Mouse (Mus musculus) macrophage (primary cell): ENCODE measurements around the gene Kif12. TPM values are rescaled to one million over a fixed set of nuclear protein-coding genes. Genes with fewer than 3 reads are reported as not detected.

Source experiments
- H3K27ac ChIP-seq: fragments of 350-480 bp; formaldehyde crosslinking; 2 replicates; pipeline ENCODE4 v1.9.0; 2021
- H3K36me3 ChIP-seq: fragments of 350-480 bp; formaldehyde crosslinking; 2 replicates; pipeline ENCODE4 v1.9.0; 2021; ENCODE audit errors: inconsistent target
- H3K4me3 ChIP-seq: fragments of 350-480 bp; formaldehyde crosslinking; 2 replicates; pipeline ENCODE4 v1.9.0; 2021; ENCODE audit errors: inconsistent target
- H3K79me2 ChIP-seq: fragments of 350-480 bp; formaldehyde crosslinking; 2 replicates; pipeline ENCODE4 v1.9.0; 2021; ENCODE audit errors: inconsistent target
- WGBS: methylation state at CpG from one replicate; pipeline ENCODE4 v1.1.7; 2026; ENCODE audit warnings: inconsistent platforms; ENCODE audit not compliant: missing documents; 5-methylcytosine and 5-hydroxymethylcytosine counted together
- polyA plus RNA-seq: library from polyadenylated mRNA; stranded (reverse); fragments of 250-400 nt; gene quantifications from 3 replicates; pipeline ENCODE4 v1.2.4, GENCODE M21; 2018; ENCODE audit warnings: inconsistent platforms

Kif12 gene
- polyA plus RNA-seq, 1 experiment from 2014 or later: not detected

DNA sequence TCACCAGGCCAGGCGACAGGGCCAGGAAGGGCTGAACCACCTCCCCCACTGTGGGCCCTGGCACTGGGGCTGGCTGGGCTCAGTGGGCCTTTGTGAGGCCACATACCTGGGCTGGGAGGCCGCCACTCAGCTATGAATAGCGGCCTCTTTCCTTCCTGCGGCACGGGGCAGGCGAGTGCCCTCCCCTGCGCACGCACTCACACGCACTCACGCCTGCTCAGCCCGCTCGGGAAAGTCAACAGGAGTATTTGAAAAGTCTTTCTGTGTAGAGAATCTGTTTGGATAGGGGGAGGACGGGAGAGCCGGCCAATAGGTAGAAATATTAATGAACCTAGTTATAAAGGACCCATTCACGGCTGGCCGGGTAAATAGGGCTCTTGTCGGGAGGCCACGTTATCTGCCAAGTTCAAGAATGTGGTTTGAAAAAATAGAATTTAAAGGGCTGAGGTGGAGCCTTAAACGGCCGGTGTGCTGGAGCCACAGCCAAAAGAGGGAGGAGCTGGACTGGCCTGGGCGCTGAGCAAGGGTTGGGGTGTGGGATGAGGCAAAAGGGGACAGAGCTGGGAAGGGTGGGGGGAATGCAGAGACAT is 14.4 kb upstream of the Kif12 start:
- WGBS: 50% methylated on average over 21 of the region's 21 CpGs
- Histone ChIP-seq H3K36me3 (no peaks in the 10 kb centered on the region), H3K27ac (no peak overlapping the region), H3K79me2 (no peaks in the 10 kb centered on the region), H3K4me3 (no peak overlapping the region)

DNA sequence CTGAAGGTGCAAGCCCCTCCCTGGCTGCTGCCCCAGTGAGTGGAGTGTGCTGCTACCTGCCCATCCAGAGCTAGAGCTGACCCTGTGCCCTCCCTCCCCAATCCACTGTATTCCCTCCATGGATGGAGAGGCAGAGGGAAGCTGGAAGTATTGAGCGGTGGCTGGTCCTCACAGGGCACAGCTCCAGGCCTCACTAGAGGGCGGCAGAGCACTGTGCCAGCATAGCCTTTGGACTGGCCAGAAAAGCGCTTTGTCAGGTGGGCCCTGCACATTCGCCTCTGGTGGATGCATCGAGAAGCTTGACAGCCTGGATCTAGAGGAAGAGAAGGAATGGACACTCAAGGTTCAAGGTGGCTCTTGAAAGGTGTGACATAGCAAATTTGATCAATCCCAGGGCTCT is 9.6 kb upstream of the Kif12 start:
- H3K27ac ChIP-seq: no peak overlapping the region
- no peak overlapping the region for H3K4me3 ChIP-seq
- WGBS: 6% methylated on average over 5 of the region's 5 CpGs
- no peaks in the 10 kb centered on the region for H3K36me3 ChIP-seq
- H3K79me2 ChIP-seq: no peaks in the 10 kb centered on the region

DNA sequence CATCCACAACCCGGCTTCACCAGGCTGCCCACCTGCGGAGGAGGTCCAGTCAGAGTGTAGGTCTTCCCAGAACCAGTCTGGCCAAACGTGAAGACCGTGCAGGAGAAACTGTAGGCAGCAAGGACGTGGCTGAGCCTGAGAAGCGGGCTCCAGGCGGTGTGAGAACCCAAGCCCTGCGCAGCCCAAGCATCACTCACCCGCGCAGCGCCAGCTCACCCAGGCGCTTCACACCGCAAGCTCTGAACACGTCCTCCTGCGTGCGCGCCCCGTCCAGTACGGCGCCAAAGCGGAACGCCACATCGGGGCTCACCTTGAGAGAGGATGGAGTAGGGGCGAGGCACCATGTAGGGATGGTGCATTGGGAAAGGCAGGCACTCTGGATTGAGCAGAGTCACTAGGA is 809 bp downstream of the Kif12 start:
- Histone ChIP-seq H3K79me2 (no peaks in the 10 kb centered on the region), H3K4me3 (no peak overlapping the region), H3K27ac (no peak overlapping the region), H3K36me3 (no peaks in the 10 kb centered on the region)
- 60% methylated on average over 24 of the region's 24 CpGs for WGBS

DNA sequence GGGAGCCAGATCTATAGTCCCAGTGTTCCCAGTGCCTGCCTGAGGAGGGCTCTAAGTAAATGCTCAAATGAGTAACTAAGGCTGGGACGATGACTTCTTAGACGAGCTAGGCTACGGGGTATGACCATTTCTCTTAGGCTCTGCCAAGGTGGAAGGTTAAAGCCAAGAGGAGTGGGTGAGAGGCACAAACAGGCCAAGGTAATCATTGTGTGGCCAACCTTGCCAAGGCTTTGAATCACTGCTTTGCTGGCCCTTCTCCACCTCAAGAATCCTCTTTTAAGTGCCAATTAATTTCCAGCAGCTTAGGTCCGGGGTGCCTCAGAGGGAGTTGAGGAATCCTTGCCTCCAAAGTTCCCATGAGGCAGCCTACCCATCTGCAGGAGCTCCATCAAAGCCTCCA is 1.9 kb downstream of the Kif12 start:
- H3K36me3 ChIP-seq: no peaks in the 10 kb centered on the region
- H3K79me2 ChIP-seq: no peaks in the 10 kb centered on the region
- 93% methylated on average over 4 of the region's 4 CpGs for WGBS
- no peak overlapping the region for H3K4me3 ChIP-seq
- H3K27ac ChIP-seq: no peak overlapping the region

DNA sequence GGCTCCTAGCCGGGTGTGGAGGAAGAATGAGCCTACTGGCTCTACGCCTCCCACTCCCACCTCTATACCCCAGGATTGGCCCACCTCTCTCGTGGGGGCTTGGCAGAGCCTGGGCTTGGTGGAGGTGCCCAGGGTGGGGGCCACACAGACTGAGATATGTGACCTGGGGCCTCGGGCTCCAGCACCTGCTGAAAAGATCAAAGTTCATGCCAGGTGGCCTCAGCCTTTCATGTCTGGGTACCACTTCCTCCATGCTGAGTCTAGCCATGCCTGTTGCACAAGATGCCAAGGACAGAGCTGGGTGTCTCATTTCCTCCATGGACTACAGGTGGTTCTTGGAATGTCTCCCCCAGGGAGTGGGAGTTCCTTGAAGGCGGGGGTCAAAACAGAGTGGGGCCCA is 5.6 kb downstream of the Kif12 start:
- Histone ChIP-seq H3K27ac (no peak overlapping the region), H3K79me2 (no peaks in the 10 kb centered on the region), H3K36me3 (no peaks in the 10 kb centered on the region), H3K4me3 (no peak overlapping the region)
- 78% methylated on average over 5 of the region's 5 CpGs for WGBS

DNA sequence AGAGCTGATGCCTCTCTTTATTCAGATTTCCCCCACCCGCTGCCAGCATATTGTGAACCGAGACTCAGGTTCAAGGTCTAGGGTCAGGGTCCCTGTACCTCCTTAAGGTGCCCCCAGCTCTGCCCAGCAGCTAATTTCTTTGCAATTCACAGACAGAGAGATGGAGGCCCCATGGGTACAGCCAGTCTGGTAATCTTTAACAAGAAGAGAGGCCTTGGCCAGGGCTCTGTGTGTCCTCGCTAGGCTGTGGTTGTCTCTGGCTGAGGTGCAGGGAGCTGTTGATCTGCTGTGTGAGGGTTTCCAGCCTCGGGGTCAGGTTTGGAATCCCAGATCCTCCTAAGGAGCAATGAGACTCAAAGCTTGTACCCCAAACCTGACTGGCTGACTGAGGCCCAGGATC is 6.3 kb downstream of the Kif12 start:
- Histone ChIP-seq H3K27ac (no peak overlapping the region), H3K36me3 (no peaks in the 10 kb centered on the region), H3K4me3 (no peak overlapping the region), H3K79me2 (no peaks in the 10 kb centered on the region)
- 89% methylated on average over 4 of the region's 4 CpGs for WGBS

DNA sequence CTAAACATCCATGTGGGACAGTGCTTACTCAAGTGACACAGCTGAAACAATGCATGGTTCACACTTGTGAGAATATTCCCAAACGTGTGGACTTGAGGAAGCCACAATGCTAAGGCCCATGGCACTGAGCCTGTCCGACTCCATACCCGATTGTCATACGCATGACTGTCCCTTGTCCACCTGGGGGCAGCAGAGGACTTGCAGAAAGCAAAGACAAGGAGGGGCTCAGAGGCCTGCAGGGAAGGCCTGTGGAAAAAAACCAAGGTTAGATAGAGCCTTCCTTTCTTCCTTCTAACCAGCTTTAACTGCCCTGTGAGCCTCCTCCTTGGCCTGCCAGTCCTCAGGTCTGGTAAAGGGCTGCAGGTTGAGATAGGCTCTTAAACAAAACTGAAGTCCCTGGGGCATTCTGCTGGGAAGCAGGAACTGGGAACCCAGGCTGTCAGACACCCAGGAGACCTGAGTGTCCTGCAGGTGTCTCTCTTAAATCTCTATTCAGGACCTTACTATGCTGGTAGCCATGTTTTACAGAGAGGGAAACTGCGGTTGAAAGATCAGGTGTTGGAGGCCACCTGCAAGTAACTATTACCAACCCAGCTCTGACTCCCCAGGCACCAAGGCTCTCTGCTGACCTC is 12.9 kb downstream of the Kif12 start:
- no peaks in the 10 kb centered on the region for H3K36me3 ChIP-seq
- no peak overlapping the region for H3K4me3 ChIP-seq
- no peaks in the 10 kb centered on the region for H3K79me2 ChIP-seq
- 29% methylated on average over 5 of the region's 5 CpGs for WGBS
- H3K27ac ChIP-seq: no peak overlapping the region

DNA sequence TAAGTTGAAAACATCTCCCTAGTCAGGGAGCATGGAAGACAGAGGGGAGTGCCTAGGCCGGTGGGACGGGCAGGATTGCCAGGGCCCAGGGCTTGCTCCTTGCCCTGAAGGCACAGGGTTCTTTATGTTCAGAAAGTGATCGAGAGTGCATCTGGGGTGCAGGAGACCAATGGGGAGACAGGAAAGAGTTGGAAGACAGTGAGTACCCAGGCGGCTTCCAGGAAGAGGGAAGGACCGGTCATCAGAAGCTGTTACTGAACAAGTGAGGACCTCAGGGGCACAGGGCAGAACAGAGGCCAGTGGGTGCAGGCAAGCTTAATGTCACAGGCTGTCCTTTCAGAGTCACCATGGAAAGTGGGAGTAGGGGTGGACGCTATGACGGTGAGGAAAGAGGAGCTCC is 13.7 kb downstream of the Kif12 start:
- no peak overlapping the region for H3K4me3 ChIP-seq
- no peaks in the 10 kb centered on the region for H3K79me2 ChIP-seq
- H3K36me3 ChIP-seq: no peaks in the 10 kb centered on the region
- no peak overlapping the region for H3K27ac ChIP-seq
- WGBS: 99% methylated on average over 7 of the region's 7 CpGs

DNA sequence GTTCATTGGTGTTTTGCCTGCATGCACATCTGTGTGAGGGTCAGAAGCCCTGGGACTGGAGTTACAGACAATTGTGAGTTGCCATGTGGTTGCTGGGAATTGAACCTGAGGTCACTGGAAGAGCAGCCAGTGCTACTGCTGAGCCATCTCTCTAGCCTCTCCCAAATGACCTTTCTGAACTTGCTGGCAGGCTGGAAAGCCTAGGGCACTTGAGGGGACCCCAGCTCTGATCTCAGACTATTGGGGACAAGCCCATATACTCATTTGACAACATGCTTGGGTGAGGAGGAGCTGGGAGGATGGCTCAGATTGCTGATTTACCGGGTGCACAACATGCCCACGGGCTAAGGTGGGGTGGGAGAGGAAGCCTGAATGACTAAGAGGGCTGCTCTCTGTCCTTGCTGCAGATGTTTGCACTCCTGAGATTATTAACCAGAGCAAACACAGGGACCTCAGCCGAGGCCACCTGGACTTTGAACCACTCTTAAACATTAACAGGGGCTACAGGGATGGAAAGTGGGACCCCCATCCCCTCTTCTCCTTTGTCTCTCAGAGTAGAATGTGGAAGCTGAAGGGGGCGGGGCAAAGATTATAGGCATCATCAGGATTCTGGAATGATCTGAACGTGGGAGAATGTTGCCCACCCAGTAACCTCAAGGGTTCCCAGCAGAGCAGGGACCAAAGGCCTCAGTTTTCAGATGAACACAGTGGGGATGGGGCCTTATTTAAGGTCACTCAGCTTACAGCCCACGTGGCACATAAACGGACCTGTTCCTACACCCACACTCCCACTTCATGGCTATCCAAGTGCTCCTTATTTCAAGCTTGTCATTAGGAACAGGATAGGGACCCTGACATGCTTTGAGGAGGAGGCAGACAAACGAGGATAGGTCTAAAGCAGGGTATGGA is 15.0 kb downstream of the Kif12 start:
- WGBS: 80% methylated on average over 8 of the region's 8 CpGs
- Histone ChIP-seq H3K79me2 (no peaks in the 10 kb centered on the region), H3K36me3 (no peaks in the 10 kb centered on the region), H3K27ac (no peak overlapping the region), H3K4me3 (no peak overlapping the region)

DNA sequence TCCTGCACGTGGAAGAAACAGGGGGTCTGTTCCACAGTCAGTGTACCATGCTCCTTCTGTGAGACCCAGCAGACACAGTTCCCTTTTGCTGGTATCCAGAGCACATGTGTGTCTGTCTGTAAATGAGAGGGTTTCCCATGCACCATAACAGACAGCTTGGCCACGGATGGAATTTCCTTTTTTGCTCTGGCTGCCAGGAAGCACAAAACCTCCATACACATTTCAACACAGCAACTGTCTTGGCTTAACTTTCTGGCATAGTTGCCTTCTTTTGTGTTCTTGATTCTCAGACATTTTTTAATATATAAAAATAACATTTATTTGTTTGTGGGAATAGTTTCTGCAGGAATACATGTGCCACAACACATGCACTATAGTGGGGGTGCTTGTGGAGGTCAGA is 16.3 kb downstream of the Kif12 start:
- Histone ChIP-seq H3K4me3 (no peak overlapping the region), H3K79me2 (no peaks in the 10 kb centered on the region), H3K36me3 (no peaks in the 10 kb centered on the region), H3K27ac (no peak overlapping the region)
- WGBS: 7% methylated on average over 2 of the region's 2 CpGs

DNA sequence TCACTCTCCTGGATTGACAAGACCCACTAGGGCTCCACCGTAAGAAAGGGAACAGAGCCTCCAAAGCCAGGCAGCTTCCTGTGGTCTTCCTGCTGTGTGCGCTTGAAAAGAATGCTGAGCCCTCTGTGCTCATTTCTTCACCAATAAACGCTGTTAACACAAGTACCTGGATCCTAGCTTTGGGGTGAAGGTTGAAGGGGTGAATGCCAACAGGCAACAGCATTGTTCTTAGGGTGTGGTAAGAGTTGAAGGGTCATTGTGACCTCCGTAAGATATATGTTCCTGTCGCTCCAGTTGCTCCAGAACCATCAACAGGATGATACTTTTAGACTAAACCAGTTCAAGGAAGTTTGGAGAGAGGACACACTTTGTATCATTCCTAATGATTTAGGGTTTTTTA is 17.2 kb downstream of the Kif12 start, which contains the start of gene Ambp:
Gene Ambp (minus strand): TSS at position 101 of the 400 bp plus-strand sequence.
- no peak within 1 kb of the TSS for H3K4me3 ChIP-seq
- WGBS: 78% methylated on average over 5 of the region's 5 CpGs
- no peak within 1 kb of the TSS for H3K27ac ChIP-seq
- H3K36me3 ChIP-seq: no peaks in the 10 kb centered on the region
- H3K79me2 ChIP-seq: no peaks in the 10 kb centered on the region

DNA sequence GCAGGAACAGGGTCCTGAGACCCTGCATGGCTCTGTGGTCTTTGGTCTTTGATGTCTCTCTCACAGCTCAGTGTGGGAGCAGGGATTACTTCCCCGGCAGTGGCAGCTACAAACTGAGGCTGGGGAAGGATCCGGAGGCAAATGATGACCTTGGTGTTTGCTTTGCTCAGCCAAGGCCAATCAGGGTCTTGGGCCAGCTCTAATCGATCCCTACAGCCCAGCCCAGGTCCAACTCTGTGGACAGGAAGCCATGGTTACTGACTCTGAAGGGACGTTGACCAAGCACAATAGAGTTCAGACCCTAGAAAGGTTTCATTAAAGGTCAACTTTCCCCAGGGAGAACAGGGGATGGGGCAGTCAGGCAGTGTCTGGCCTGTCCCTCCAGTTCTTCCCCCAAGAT is 17.9 kb downstream of the Kif12 start:
- 87% methylated on average over 4 of the region's 4 CpGs for WGBS
- Histone ChIP-seq H3K36me3 (no peaks in the 10 kb centered on the region), H3K4me3 (no peak overlapping the region), H3K27ac (no peak overlapping the region), H3K79me2 (no peaks in the 10 kb centered on the region)

DNA sequence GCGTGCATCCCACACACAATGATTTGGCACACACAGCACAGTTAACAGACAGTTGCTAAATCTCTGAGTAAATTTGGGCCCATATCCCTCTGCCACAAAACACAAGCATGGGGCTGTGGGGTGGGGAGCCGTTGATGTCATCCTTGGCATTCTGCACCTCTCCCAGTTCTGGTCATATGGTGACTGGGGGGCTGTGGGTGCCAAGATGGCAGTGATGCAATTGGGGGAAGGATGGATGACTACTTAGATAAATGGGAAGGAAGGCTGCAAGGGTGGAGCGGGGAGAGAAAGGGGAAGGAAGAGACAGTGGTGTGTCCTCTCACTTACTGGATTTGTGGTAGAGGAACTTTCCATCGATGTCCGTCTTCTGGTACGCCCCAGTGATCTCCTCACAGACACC is 20.8 kb downstream of the Kif12 start:
- Histone ChIP-seq H3K27ac (peak overlapping the region; percentile 42), H3K4me3 (no peak overlapping the region), H3K36me3 (no peaks in the 10 kb centered on the region), H3K79me2 (no peaks in the 10 kb centered on the region)
- 10% methylated on average over 6 of the region's 6 CpGs for WGBS

DNA sequence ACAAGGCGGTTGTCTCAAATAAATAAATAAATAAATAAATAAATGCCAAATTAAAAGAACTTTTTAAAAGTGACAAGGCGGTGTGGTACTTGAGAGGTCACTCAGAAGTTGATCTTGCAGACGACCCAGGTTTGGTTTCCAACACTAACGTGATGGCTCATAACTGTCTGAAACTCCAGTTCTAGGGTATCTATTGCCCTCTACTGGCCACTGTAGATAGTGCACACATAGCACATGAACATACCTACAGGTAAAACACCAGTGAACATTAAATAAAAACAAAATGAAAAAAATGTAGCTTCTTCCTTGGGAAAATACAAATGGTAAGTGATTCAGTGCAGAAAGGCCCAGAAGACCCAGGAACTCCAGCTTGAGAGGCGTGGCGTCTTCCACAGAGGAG is 24.7 kb downstream of the Kif12 start:
- Histone ChIP-seq H3K36me3 (no peaks in the 10 kb centered on the region), H3K27ac (no peak overlapping the region), H3K79me2 (no peaks in the 10 kb centered on the region), H3K4me3 (no peak overlapping the region)
- 98% methylated on average over 6 of the region's 6 CpGs for WGBS
